Mouse (Mus musculus) layer of hippocampus, adult 2 months (tissue): ENCODE data around the gene Als2cl. TPM values are rescaled to one million over a fixed set of nuclear protein-coding genes. Genes with fewer than 3 reads are reported as not detected.

Experiments
- DNase-seq, 2 experiments: peaks; one replicate each; pipeline ENCODE4 v3.0.0; 2022; ENCODE audit warnings: low spot score in 2 of 2
- H3K27ac ChIP-seq: fragments of 200-600 bp; 2 replicates; pipeline ENCODE4 v1.8.1; 2022
- H3K4me3 ChIP-seq: fragments of 200-600 bp; 2 replicates; pipeline ENCODE4 v1.8.1; 2022; ENCODE audit warnings: mild to moderate bottlenecking
- CTCF ChIP-seq: fragments of 200-600 bp; conservative IDR thresholded peaks from 2 replicates; pipeline ENCODE4 v1.8.1; 2022; ENCODE audit warnings: antibody characterized with exemption, mild to moderate bottlenecking, moderate library complexity
- total RNA-seq, 2 experiments: library from RNA; stranded (reverse); gene quantifications; 2 replicates each; pipeline ENCODE4 v1.2.3; 2021

The Als2cl gene
- total RNA-seq, 2 experiments from 2014 or later = 9.1 to 14.6 TPM

- peak; percentile 72 for TF ChIP-seq CTCF
- H3K27ac ChIP-seq = no peak overlapping the region
- no peak overlapping the region for H3K4me3 ChIP-seq
- no peak for DNase-seq
Observed at GRCm38 (mm10) chr9:110890026-110890783, 10.5 kb downstream of the Als2cl start.

- H3K4me3 ChIP-seq = no peak overlapping the region
- DNase-seq = no peak
- no peak for TF ChIP-seq CTCF
- H3K27ac ChIP-seq = no peak overlapping the region
Observed at GRCm38 (mm10) chr9:110891077-110891828, 11.6 kb downstream of the Als2cl start.

GRCm38 (mm10) chr9:110892552-110892951, 12.9 kb downstream of the Als2cl start:
- no peak for DNase-seq
- Histone ChIP-seq H3K4me3 (no peak overlapping the region), H3K27ac (no peak overlapping the region)
- TF ChIP-seq CTCF = no peak

- TF ChIP-seq CTCF = no peak
- Histone ChIP-seq H3K27ac (no peak overlapping the region), H3K4me3 (no peak overlapping the region)
- no peak for DNase-seq
Observed at GRCm38 (mm10) chr9:110893429-110893828, 13.8 kb downstream of the Als2cl start.

GRCm38 (mm10) chr9:110895507-110895906, 15.8 kb downstream of the Als2cl start:
- H3K27ac ChIP-seq = no peak overlapping the region
- TF ChIP-seq CTCF = peak; percentile 23; the same call in 1 of the 2 replicates
- DNase-seq = no peak
- H3K4me3 ChIP-seq = no peak overlapping the region

- no peak overlapping the region for H3K27ac ChIP-seq
- H3K4me3 ChIP-seq = no peak overlapping the region
- TF ChIP-seq CTCF = no peak
- DNase-seq = no peak
Observed at GRCm38 (mm10) chr9:110895994-110896393, 16.3 kb downstream of the Als2cl start.

GRCm38 (mm10) chr9:110896595-110896994, 16.9 kb downstream of the Als2cl start:
- H3K4me3 ChIP-seq = no peak overlapping the region
- TF ChIP-seq CTCF = no peak
- no peak overlapping the region for H3K27ac ChIP-seq
- no peak for DNase-seq

GRCm38 (mm10) chr9:110899451-110900008, 19.9 kb downstream of the Als2cl start:
- TF ChIP-seq CTCF = no peak
- H3K27ac ChIP-seq = no peak overlapping the region

GRCm38 (mm10) chr9:110901204-110901603, 21.5 kb downstream of the Als2cl start:
- no peak for DNase-seq
- Histone ChIP-seq H3K4me3 (no peak overlapping the region), H3K27ac (no peak overlapping the region)
- TF ChIP-seq CTCF = no peak

More at GRCm38 (mm10) chr9:110899451-110900008, 19.9 kb downstream of the Als2cl start:
- no peak overlapping the region for H3K4me3 ChIP-seq
- DNase-seq = no peak

- no peak overlapping the region for H3K4me3 ChIP-seq
- no peak overlapping the region for H3K27ac ChIP-seq
- no peak for TF ChIP-seq CTCF
- DNase-seq = no peak
Observed at GRCm38 (mm10) chr9:110902271-110902670, 22.6 kb downstream of the Als2cl start.

GRCm38 (mm10) chr9:110907201-110907837, 27.6 kb downstream of the Als2cl start:
- TF ChIP-seq CTCF = no peak
- DNase-seq = no peak
- no peak overlapping the region for H3K27ac ChIP-seq
- no peak overlapping the region for H3K4me3 ChIP-seq

- Histone ChIP-seq H3K27ac (no peak overlapping the region), H3K4me3 (no peak overlapping the region)
- no peak for TF ChIP-seq CTCF
- DNase-seq = no peak
Observed at GRCm38 (mm10) chr9:110907838-110908630, 28.4 kb downstream of the Als2cl start.

- no peak for TF ChIP-seq CTCF
- no peak for DNase-seq
- Histone ChIP-seq H3K4me3 (no peak overlapping the region), H3K27ac (no peak overlapping the region)
Observed at GRCm38 (mm10) chr9:110908631-110909016, 29.0 kb downstream of the Als2cl start.
